Mouse (Mus musculus) lung, embryonic 15.5 days (tissue): ENCODE data around the gene Gm15262. TPM values are rescaled to one million over a fixed set of nuclear protein-coding genes. Genes with fewer than 3 reads are reported as not detected.
"Not testable (repeated sequence)": the region's sequence is repeated elsewhere in the genome, so short reads cannot be mapped to it uniquely, and the experiment has no call there.

Source experiments
- ATAC-seq: fragments of 200-750 bp; cut with Nextera tagmentation; 2 replicates; pipeline ENCODE4 v1.8.0; 2017; ENCODE audit warnings: moderate number of reproducible peaks, borderline replicate concordance; ENCODE audit not compliant: low FRiP score, low TSS enrichment; ENCODE audit errors: extremely low read depth
- H3K27ac ChIP-seq: fragments of 300-500 bp; sonication (generic); 2 replicates; pipeline ENCODE4 v1.5.1; 2015; ENCODE audit warnings: moderate library complexity, mild to moderate bottlenecking, inconsistent platforms
- H3K27me3 ChIP-seq: fragments of 300-500 bp; sonication (generic); 2 replicates; pipeline ENCODE4 v1.6.1; 2015; ENCODE audit warnings: inconsistent platforms
- H3K36me3 ChIP-seq: fragments of 300-500 bp; sonication (generic); 2 replicates; pipeline ENCODE4 v1.6.1; 2015; ENCODE audit warnings: inconsistent platforms
- H3K4me1 ChIP-seq: fragments of 300-500 bp; sonication (generic); 2 replicates; pipeline ENCODE4 v1.6.1; 2015; ENCODE audit warnings: inconsistent platforms
- H3K4me2 ChIP-seq: fragments of 300-500 bp; sonication (generic); 2 replicates; pipeline ENCODE4 v1.6.1; 2015; ENCODE audit warnings: inconsistent platforms, mild to moderate bottlenecking, moderate library complexity
- H3K4me3 ChIP-seq: fragments of 300-500 bp; sonication (generic); 2 replicates; pipeline ENCODE4 v1.5.1; 2015; ENCODE audit warnings: mild to moderate bottlenecking, inconsistent platforms
- H3K9ac ChIP-seq: fragments of 300-500 bp; sonication (generic); 2 replicates; pipeline ENCODE4 v1.6.1; 2015; ENCODE audit warnings: inconsistent platforms
- H3K9me3 ChIP-seq: fragments of 300-500 bp; sonication (generic); 2 replicates; pipeline ENCODE4 v1.6.1; 2016; ENCODE audit warnings: inconsistent platforms
- WGBS: fragments of 180-500 bp; shearing (Covaris S2); methylation state at CpG from one replicate; pipeline ENCODE4 v1.1.7; 2015; 5-methylcytosine and 5-hydroxymethylcytosine counted together
- polyA plus RNA-seq: library from polyadenylated mRNA; unstranded; fragments of >200 nt; fragmentation: Nextera tagmentation; extraction: Ambion mirVana; gene quantifications from 2 replicates; pipeline ENCODE4 v1.2.1, GENCODE M21; 2015

The Gm15262 gene
- not detected in 2 replicates for polyA plus RNA-seq

- H3K4me3 ChIP-seq, ATAC-seq, H3K9ac ChIP-seq, H3K27me3 ChIP-seq, H3K36me3 ChIP-seq, H3K9me3 ChIP-seq, H3K27ac ChIP-seq, H3K4me2 ChIP-seq, H3K4me1 ChIP-seq: not testable (repeated sequence)
- WGBS = 66% methylated on average over 2 of the region's 2 CpGs
Observed at GRCm38 (mm10) chrX:161287156-161287555, at the start of gene Gm15262. Gene Gm15262 (plus strand): TSS chrX:161287456.

DNA sequence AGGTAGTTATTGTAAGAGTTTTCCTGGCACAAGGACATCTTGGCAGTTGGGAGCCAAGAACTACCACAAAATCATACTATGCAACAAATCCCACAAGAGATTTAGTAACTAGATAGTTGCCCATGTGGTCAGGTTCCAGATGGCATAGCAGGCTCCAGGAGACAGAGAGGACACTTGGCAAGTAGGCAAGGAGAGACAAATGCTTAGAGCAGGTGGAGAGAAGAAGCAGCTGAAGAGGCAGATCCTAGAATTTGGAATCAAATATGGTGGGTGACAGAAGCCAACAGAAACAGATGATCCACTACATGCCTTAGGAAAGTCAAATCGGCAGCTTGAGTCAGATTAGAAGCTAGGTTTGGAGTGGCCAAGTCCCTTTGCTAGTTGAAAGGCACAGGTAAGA lies 20.9 kb downstream of the Gm15262 start:
- WGBS = 80% methylated on average over 1 of the region's 1 CpGs
- ATAC-seq = no peak
- no peak overlapping the region for H3K9ac ChIP-seq
- H3K27ac ChIP-seq = no peak overlapping the region
- H3K36me3 ChIP-seq = no peaks in the 10 kb centered on the region
- H3K4me3 ChIP-seq = no peak overlapping the region
- no peak overlapping the region for H3K4me2 ChIP-seq
- H3K4me1 ChIP-seq = no peaks in the 10 kb centered on the region
- H3K9me3 ChIP-seq = no peaks in the 10 kb centered on the region
- H3K27me3 ChIP-seq = no peaks in the 10 kb centered on the region; the same call in 1 of the 2 replicates

DNA sequence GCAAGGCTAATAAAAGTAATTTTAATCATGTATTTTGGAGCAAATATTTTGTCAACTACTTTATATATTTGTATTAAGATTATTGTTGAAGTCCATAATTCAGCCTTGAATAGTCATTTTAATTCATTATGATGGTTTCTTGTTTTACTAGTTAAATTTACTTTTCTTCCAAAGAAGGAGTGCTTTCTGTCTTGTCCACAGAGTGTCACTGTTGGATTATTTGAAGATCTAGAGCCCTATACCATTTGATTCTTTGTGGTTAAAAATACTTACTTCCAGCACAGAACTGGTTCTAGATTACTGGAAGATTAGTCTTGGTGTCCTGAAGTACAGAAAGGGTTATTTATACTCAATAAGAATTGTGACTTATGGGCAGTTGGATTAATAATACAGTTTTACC lies 29.2 kb downstream of the Gm15262 start:
- no peaks in the 10 kb centered on the region for H3K9me3 ChIP-seq
- H3K36me3 ChIP-seq = no peaks in the 10 kb centered on the region
- no peak for ATAC-seq
- no peak overlapping the region for H3K4me3 ChIP-seq
- H3K27ac ChIP-seq = no peak overlapping the region
- no peaks in the 10 kb centered on the region for H3K27me3 ChIP-seq
- H3K4me2 ChIP-seq = no peak overlapping the region
- H3K4me1 ChIP-seq = no peaks in the 10 kb centered on the region
- H3K9ac ChIP-seq = no peak overlapping the region

DNA sequence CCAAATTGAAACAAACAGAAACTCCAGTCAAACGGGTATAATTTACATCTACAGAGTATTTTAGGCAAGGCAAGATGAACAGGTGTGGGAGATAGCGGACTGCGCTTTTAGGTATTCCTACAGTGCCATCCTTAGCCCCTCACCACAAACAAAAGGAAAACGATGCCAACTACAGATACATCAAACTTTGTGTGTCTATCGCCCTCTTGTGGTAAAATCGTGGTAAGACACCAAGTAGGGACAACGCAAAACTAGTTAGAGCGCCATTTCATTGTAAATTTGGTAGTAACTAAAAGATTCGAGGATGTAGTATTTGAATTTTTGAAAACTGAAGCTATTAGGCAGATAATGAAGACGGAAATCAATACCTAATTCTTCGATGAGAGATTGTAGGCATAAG lies 83.7 kb downstream of the Gm15262 start:
- WGBS = 36% methylated on average over 11 of the region's 11 CpGs
- Histone ChIP-seq H3K9ac (no peak overlapping the region), H3K4me3 (no peak overlapping the region), H3K4me1 (no peaks in the 10 kb centered on the region), H3K4me2 (no peak overlapping the region), H3K27me3 (no peaks in the 10 kb centered on the region), H3K27ac (no peak overlapping the region), H3K9me3 (no peaks in the 10 kb centered on the region), H3K36me3 (no peaks in the 10 kb centered on the region)
- no peak for ATAC-seq

DNA sequence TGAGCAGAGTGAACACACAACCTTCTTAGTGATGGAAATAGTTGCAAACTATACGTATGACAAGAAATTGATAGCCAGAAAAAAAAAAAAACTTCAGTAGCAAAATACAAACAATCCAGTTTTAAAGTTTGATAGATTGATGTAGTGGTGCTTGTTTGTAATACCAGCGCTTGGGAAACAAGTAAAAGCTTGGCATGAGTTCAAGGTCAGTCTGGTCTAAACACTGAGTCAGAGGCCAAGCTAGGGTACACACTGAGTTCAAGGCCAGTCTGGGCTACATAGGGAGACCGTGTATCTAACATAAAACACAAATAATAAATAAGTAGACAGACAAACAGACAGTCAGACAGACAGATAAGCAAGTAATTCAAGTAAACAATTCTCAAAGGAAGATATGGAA lies 84.2 kb downstream of the Gm15262 start:
- H3K4me2 ChIP-seq = no peak overlapping the region
- H3K4me1 ChIP-seq = no peaks in the 10 kb centered on the region
- no peak overlapping the region for H3K4me3 ChIP-seq
- 47% methylated on average over 3 of the region's 3 CpGs for whole genome bisulfite sequencing
- no peaks in the 10 kb centered on the region for H3K27me3 ChIP-seq
- no peaks in the 10 kb centered on the region for H3K9me3 ChIP-seq
- no peak for ATAC-seq
- no peak overlapping the region for H3K27ac ChIP-seq
- no peaks in the 10 kb centered on the region for H3K36me3 ChIP-seq
- H3K9ac ChIP-seq = no peak overlapping the region

- H3K27ac ChIP-seq = no peak overlapping the region
- no peak overlapping the region for H3K4me3 ChIP-seq
- WGBS = 54% methylated on average over 1 of the region's 1 CpGs
- no peaks in the 10 kb centered on the region for H3K4me1 ChIP-seq
- no peaks in the 10 kb centered on the region for H3K36me3 ChIP-seq
- H3K9me3 ChIP-seq = no peaks in the 10 kb centered on the region
- no peak overlapping the region for H3K4me2 ChIP-seq
- no peak overlapping the region for H3K9ac ChIP-seq
- no peak for ATAC-seq
- H3K27me3 ChIP-seq = peaks cover 2% of the 10 kb centered on the region; the same call in 1 of the 2 replicates
Observed at GRCm38 (mm10) chrX:161375568-161375967, 88.3 kb downstream of the Gm15262 start.

- 38% methylated on average over 8 of the region's 8 CpGs for WGBS
- no peaks in the 10 kb centered on the region for H3K36me3 ChIP-seq
- H3K4me2 ChIP-seq = no peak overlapping the region
Observed at GRCm38 (mm10) chrX:161385791-161386190, 98.5 kb downstream of the Gm15262 start.

DNA sequence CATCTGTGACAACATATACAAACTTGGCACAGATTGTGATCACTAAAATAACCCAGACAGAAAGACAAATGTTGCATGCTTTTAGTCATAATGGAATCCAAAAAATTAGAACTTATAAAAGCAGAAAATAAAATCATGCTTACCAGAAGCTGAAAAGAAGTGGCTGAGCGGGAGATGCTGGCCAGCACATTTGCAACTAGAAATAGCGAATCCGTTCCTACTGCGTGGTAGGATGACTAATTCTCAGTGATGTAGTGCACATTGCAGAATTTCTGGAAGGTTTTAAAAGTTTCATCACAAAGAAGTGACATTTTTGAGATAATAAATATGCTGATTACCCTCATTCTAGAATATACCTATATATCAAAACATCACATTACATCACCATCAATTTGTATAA lies 100.7 kb downstream of the Gm15262 start:
- WGBS = 84% methylated on average over 4 of the region's 4 CpGs

More at GRCm38 (mm10) chrX:161385791-161386190, 98.5 kb downstream of the Gm15262 start:
- no peak overlapping the region for H3K4me3 ChIP-seq
- no peaks in the 10 kb centered on the region for H3K27me3 ChIP-seq
- H3K27ac ChIP-seq = no peak overlapping the region
- no peak for ATAC-seq
- H3K4me1 ChIP-seq = no peaks in the 10 kb centered on the region
- H3K9ac ChIP-seq = no peak overlapping the region
- no peaks in the 10 kb centered on the region for H3K9me3 ChIP-seq

DNA sequence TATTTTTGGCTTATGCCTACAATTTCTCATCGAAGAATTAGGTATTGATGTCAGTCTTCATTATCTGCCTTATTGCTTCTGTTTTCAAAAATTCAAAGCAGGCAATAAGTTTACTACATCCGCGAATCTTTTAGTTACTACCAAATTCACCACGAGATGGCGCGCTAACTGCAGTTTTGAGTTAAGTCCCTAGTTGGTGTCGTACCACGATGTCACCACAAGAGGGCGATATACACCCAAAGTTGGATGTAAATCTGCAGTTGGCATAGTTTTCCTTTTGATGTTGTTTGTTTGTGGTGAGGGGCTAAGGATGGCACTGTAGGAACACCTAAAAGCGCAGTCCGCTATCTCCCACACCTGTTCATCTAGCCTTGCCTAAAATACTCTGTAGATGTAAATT lies 111.9 kb downstream of the Gm15262 start:
- H3K27ac ChIP-seq = no peak overlapping the region
- no peak for ATAC-seq
- no peaks in the 10 kb centered on the region for H3K9me3 ChIP-seq
- 22% methylated on average over 11 of the region's 11 CpGs for WGBS
- no peaks in the 10 kb centered on the region for H3K4me1 ChIP-seq
- H3K27me3 ChIP-seq = no peaks in the 10 kb centered on the region; the same call in 1 of the 2 replicates
- H3K36me3 ChIP-seq = no peaks in the 10 kb centered on the region
- no peak overlapping the region for H3K4me2 ChIP-seq
- H3K9ac ChIP-seq = no peak overlapping the region
- no peak overlapping the region for H3K4me3 ChIP-seq

More for the DNA sequence above, 100.7 kb downstream of the Gm15262 start:
- H3K27ac ChIP-seq = no peak overlapping the region
- no peak overlapping the region for H3K4me2 ChIP-seq
- H3K4me1 ChIP-seq = no peaks in the 10 kb centered on the region
- no peak overlapping the region for H3K4me3 ChIP-seq
- H3K36me3 ChIP-seq = no peaks in the 10 kb centered on the region
- no peaks in the 10 kb centered on the region for H3K27me3 ChIP-seq
- no peaks in the 10 kb centered on the region for H3K9me3 ChIP-seq
- no peak overlapping the region for H3K9ac ChIP-seq
- no peak for ATAC-seq

DNA sequence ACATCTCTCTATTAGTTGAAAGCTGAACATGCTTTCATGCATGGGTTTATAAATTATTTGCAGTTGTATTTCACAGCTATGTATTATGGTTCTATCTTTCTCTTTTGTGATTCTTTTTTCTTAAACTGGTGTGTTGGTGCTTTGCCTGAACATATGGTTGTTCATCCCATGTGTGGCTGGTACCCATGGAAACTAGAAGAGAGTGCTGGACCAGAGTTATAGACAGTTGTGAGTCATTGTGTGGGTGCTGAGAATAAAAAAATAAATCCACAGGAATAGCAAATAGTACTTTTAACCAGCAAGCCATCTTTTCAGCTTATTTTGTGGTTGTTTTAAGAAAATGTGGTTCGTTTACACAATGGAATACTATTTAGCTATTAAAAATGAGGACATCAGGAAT lies 123.9 kb downstream of the Gm15262 start:
- Histone ChIP-seq H3K27me3 (no peaks in the 10 kb centered on the region), H3K4me2 (no peak overlapping the region), H3K4me1 (no peaks in the 10 kb centered on the region), H3K9ac (no peak overlapping the region), H3K36me3 (no peaks in the 10 kb centered on the region), H3K4me3 (no peak overlapping the region), H3K9me3 (no peaks in the 10 kb centered on the region), H3K27ac (no peak overlapping the region)
- WGBS = 61% methylated on average over 1 of the region's 1 CpGs
- no peak for ATAC-seq

Other genes starting within 250 kb of the Gm15262 start
- 4.4 and 4.8 TPM in 2 replicates for gene Scml2, start 170.3 kb upstream of the Gm15262 start, polyA plus RNA-seq